Mouse (Mus musculus): ENCODE measurements around the gene Tsc22d3.

Tsc22d3 gene

GRCm38 (mm10) chrX:140505497-140506238, 94.8 kb downstream of the Tsc22d3 start:
- intact Hi-C loops (cut with DNase I) = loop anchor here (5.0 kb wide), 1 partner anchor 37 kb away; no protein-coding TSS in a partner anchor

- intact Hi-C loops (cut with DNase I) = no loop called here
Measured at GRCm38 (mm10) chrX:140503905-140504304, 96.6 kb downstream of the Tsc22d3 start.

- intact Hi-C loops (cut with DNase I) = no loop called here
Measured at GRCm38 (mm10) chrX:140501401-140502301, 98.8 kb downstream of the Tsc22d3 start.

GRCm38 (mm10) chrX:140500306-140500705, 100.2 kb downstream of the Tsc22d3 start:
- intact Hi-C loops (cut with DNase I) = no loop called here

GRCm38 (mm10) chrX:140498431-140498830, 102.0 kb downstream of the Tsc22d3 start:
- intact Hi-C loops (cut with DNase I) = loop anchor here (10.0 kb wide), 1 partner anchor 226 kb away; no protein-coding TSS in a partner anchor

- intact Hi-C loops (cut with DNase I) = loop anchor here (5.0 to 10.0 kb wide), 2 partner anchors 108 to 231 kb away; partner anchors contain the start of gene Tsc22d3
Measured at GRCm38 (mm10) chrX:140494170-140494569, 106.3 kb downstream of the Tsc22d3 start.

- intact Hi-C loops (cut with DNase I) = loop anchor here (5.0 to 10.0 kb wide), 2 partner anchors 109 to 231 kb away; partner anchors contain the start of gene Tsc22d3
Measured at GRCm38 (mm10) chrX:140493527-140494029, 106.9 kb downstream of the Tsc22d3 start.

GRCm38 (mm10) chrX:140491884-140492571, 108.4 kb downstream of the Tsc22d3 start:
- intact Hi-C loops (cut with DNase I) = loop anchor here (5.0 to 10.0 kb wide), 2 partner anchors 110 to 233 kb away; partner anchors contain the start of gene Tsc22d3

- intact Hi-C loops (cut with DNase I) = loop anchor here (5.0 to 10.0 kb wide), 2 partner anchors 112 to 235 kb away; partner anchors contain the start of gene Tsc22d3
Measured at GRCm38 (mm10) chrX:140490203-140490602, 110.3 kb downstream of the Tsc22d3 start.

Data from adrenal gland (tissue).